Mouse (Mus musculus) Muller cell, postnatal 12 days (primary cell): ENCODE measurements around the gene Gm17654.
"Not testable (repeated sequence)": the region's sequence is repeated elsewhere in the genome, so short reads cannot be mapped to it uniquely, and the experiment has no call there.

Experiments used
- DNase-seq: peaks from one replicate; pipeline ENCODE4 v3.0.0-alpha.2; 2015; ENCODE audit errors: inconsistent ontology term

The Gm17654 gene

DNA sequence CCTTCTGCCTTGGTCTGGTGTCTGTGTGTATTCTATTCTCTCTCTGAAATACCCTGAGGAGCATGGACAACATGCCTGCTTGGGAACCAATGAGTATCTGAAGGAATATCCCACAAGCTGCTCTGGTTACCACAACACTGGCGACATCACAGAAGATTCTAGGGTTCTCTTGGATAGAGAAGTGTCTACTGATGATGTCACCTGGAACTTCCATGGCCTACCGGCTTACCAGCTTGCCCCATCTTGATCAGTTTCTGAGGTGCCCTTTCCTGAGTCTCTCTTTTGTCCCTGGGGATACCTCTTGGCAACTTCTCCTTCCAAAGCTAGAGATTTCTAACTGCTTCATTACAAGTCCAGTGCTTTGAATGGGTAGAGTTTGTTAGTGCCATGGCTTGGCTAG lies at the start of gene Gm17654:
Gene Gm17654 (minus strand): TSS at position 101 of the 400 bp plus-strand sequence.
- not testable (repeated sequence) for DNase-seq

DNA sequence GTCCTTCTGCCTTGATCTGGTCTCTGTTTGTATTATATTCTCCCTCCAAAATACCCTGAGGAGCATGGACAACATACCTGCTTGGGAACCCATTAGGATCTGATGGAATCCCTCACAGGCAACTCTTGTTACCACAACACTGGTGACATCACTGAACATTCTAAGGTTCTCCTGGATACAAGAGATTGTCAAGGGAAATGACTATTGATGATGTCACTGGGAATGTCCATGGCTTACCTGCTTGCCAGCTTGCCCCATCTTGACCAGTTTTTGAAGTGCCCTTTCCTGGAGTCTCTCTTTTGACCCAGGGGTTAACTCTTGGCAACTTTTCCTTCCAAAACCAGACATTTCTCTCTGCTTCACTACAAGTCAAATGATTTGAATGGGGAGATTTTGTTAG lies 29.0 kb upstream of the Gm17654 start, which contains the start of gene Gm10375:
Gene Gm10375 (minus strand): TSS at position 101 of the 400 bp plus-strand sequence.
- not testable (repeated sequence) for DNase-seq

DNA sequence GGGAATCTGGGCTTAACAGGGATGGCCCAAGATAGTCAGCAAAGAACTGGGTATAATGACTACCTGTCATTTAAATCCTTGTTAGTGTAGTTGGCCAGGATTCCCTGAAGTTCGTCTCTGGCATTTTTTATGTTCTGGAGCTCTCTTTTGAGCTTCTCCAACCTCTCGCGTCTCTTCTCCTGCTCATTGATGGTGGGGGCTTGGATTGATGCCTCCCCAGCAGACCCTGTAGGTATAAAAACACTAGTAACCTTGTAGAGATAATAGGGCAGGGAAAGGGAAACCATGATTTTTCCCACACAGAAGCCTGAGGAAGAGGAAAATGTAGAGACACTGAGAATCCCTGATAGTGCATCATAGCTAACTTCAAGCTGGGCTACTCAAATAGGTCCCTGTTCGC lies 977 bp downstream of the Gm17654 start:
- DNase-seq, result not testable (repeated sequence)

DNA sequence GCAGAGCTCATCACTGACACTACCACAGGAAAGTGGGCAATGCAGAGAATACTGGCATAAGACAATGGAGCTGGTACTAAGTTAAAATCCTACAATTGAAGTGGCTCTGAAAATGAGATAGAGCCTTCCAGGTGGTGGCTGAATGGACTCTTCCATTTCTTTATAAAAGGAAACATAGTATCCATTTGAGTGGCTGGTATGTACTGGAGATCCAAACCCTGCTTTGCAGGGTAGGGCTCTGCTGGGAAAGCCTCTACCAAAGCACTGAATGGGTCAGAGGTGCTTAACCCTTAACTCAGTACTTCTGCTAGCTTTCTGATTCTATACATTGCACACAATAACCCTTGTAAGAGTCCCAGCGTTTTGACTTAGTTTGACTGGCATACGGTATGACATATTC lies 26.7 kb downstream of the Gm17654 start:
- not testable (repeated sequence) for DNase-seq

DNA sequence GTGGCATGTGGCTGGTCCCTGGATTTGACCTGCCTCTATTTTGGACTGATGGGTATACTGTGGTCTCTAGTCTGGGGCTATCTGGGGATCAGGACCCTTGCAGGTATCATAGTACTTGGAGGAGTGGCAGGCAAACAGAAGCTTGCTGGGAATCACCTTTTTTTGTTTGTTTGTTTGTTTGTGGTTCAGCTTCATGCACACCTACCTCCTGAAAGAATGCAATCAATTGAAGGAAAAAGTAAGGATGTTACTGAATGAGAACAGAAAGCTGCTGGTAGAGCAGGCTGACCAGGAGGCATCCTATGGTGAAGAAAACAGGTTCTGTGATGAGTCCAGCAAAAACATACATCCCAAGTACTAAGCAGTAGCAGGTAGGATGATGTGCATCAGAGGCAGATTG lies 32.7 kb downstream of the Gm17654 start:
- DNase-seq, result not testable (repeated sequence)

DNA sequence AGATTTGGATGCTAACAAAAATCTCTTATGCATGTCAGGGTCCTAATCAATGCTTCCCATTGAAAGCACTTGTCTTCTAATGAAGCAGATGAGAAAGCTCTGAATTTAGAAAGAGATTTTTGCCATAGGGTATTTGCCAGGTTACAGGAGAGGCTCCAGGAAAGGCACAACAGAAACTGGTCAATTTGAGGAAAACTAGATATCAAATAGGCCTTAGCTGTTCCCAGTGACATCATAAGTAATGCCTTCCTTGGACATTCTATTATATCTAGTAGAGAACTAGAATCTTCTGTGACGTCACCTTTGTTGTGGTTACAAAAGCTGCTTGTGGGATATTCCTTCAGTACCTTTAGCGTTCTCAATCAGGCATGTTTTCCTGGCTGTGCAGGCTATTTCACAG lies 35.7 kb downstream of the Gm17654 start, which contains the start of gene Gm5799:
Gene Gm5799 (plus strand): TSS at position 301 of the 400 bp plus-strand sequence.
- not testable (repeated sequence) for DNase-seq

DNA sequence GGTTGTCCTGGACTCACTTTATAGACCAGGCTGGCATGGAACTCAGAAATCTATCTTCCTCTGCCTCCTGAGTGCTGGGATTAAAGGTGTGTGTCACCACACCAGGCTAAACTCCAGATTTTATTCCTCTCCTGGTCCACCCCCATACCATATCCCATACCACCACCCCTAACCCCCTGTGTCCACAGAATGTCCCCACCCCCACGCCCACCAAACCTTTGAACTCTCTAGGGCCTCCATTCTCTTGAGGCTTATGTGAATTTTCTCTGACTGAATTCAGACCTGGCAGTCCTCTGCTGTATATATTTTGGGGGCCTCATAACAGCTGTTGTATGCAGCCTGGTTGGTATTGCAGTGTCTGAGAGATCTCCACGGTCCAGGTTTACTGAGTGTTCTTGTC lies 40.8 kb downstream of the Gm17654 start:
- DNase-seq, result not testable (repeated sequence)

DNA sequence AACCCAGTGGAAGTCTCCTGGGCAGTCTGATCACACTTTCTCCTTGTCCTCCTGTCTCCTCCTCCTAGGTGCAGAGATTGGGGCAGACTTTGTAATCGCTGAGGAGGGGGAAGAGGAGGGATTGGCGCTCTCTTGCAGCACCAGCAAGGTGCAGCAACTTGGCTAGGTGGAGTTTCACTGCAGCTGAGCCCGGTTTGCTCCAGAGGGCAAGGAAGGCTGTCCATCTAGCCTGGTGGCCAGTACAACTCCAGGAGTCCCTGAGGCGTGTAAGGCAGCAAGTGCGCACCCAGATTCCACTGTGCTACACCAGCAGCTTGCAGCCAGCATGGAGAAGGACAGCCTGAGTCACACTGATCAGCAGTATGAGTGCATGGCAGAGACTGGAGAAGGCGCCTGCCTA lies 46.6 kb downstream of the Gm17654 start:
- DNase-seq, result not testable (repeated sequence)

DNA sequence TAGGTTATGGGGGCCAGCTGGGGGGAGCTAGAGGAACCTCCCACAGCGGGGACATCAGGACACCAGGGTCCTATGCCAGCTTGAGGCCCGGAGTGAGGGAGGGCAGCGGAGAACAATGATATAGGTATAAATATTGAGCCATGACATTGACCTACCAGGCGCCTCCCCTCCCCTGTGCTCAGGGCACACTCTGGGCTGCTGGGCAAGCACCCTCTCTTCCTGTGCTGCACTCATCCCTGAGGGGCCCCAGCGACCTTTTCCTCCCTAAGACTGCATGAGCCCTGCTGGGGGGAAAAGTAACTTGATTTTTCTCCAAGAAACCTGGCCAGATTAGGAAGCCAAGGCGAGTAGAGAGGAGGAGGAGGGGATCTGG lies 46.9 kb downstream of the Gm17654 start:
- DNase-seq, result not testable (repeated sequence)

DNA sequence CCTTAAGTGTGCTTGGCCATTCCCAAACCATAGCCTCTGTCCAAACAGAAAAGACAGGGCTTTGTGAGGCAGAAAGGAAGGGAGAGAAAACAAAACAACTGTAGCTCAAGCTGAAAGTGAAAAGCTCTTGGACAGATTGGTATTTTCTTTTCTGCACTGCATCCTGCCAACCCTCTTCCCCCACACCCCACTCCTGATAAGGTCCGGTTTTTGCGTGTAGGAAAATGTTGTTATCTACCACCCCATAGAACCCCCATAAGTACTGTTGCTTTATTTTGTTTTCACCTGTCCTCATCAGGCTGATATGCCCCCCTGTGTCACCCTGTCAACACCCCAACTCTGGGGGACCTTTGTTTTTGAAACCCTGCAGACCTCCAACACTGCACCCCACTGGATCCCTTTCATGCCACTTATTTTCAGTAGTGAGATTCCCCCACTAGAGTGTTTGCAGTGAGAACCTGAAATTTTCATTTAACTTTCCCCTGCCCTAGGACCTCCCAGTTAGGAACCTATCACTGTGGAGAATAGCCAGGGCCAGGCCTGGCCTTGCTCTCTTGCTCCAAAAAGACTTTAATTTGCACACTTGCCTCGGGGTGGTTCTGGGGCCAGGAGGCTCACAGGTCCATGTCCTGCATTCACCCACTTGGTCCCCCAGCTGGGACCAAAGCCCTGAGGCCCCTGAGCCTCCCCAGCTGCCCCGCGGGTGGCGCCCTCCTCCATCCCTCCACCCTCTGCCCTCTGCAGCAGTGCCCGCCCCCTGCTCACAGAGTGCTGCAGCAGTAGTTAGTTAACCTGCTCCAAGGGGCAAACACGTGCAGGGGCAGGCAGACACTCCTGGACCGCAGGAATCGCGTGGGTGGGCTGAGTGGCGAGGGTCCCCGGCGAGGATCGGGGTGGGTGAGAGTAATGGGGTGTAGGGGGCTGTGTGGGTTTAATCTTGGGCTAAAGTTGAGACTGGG lies 47.6 kb downstream of the Gm17654 start:
- not testable (repeated sequence) for DNase-seq
